Mouse (Mus musculus) erythroblast, embryonic 14.5 days (primary cell): Measurements from ENCODE around the gene Tlr5.

Experiments
- GATA1 ChIP-seq: IDR thresholded peaks from 2 replicates; pipeline ENCODE4 v1.6.1; 2012; ENCODE audit warnings: low read length, inconsistent platforms, mixed read lengths
- TAL1 ChIP-seq: IDR thresholded peaks from 3 replicates; pipeline ENCODE4 v1.6.1; 2012; ENCODE audit warnings: low read length, inconsistent platforms, mixed read lengths

GRCm38 (mm10) chr1:182958824-182959223, 4.2 kb downstream of the Tlr5 start:
- TF ChIP-seq GATA1: no peak
- TF ChIP-seq TAL1: no peak
